Mouse (Mus musculus) liver, embryonic 12.5 days (tissue): ENCODE data around the gene Gm5483. TPM values are rescaled to one million over a fixed set of nuclear protein-coding genes. Genes with fewer than 3 reads are reported as not detected.

Experiments
- polyA plus RNA-seq: library from polyadenylated mRNA; unstranded; fragments of >200 nt; fragmentation: Nextera tagmentation; extraction: Ambion mirVana; gene quantifications from 2 replicates; pipeline ENCODE4 v1.2.1, GENCODE M21; 2016

The Gm5483 gene
- polyA plus RNA-seq, 1 experiment from 2014 or later, result 31.9 TPM

Other genes starting within 250 kb of the Gm5483 start
- 5.7 and 5.8 TPM in 2 replicates for gene Parp9, start 245.7 kb upstream of the Gm5483 start, polyA plus RNA-seq
- gene Dtx3l, start 245.1 kb upstream of the Gm5483 start, polyA plus RNA-seq, result 3.4 and 3.5 TPM in 2 replicates
- gene Kpna1, start 205.5 kb upstream of the Gm5483 start, polyA plus RNA-seq, result 52.6 and 53.9 TPM in 2 replicates
- gene Wdr5b, start 143.0 kb upstream of the Gm5483 start, polyA plus RNA-seq, result 3.6 and 4.0 TPM in 2 replicates
- gene Fam162a, start 112.6 kb upstream of the Gm5483 start, polyA plus RNA-seq, result 242 and 259 TPM in 2 replicates
- gene Ccdc58, start 112.5 kb upstream of the Gm5483 start, polyA plus RNA-seq, result 73.2 and 79.9 TPM in 2 replicates
- not detected in 2 replicates for gene Csta1, start 53.0 kb upstream of the Gm5483 start, polyA plus RNA-seq
- 8.1 and 13.6 TPM in 2 replicates for gene Stfa2l1, start 27.4 kb upstream of the Gm5483 start, polyA plus RNA-seq
- 0.75 and 0.81 TPM in 2 replicates for gene Gm5416, start 26.2 kb downstream of the Gm5483 start, polyA plus RNA-seq
- 1.1 and 1.4 TPM in 2 replicates for gene 2010005H15Rik, start 37.3 kb downstream of the Gm5483 start, polyA plus RNA-seq
- gene Stfa1, start 92.7 kb downstream of the Gm5483 start, polyA plus RNA-seq, result 80.5 and 92.3 TPM in 2 replicates
- gene BC117090, start 150.1 kb downstream of the Gm5483 start, polyA plus RNA-seq, result not detected in 2 replicates
- 74.3 and 86.6 TPM in 2 replicates for gene BC100530, start 183.5 kb downstream of the Gm5483 start, polyA plus RNA-seq
- 4.4 and 5.3 TPM in 2 replicates for gene Stfa2, start 224.2 kb downstream of the Gm5483 start, polyA plus RNA-seq